Mouse (Mus musculus) frontal cortex, postnatal 25 days (tissue): ENCODE data around the gene Ppil3.

ENCODE experiments used
- DNase-seq, 2 experiments: peaks; one replicate each; pipeline ENCODE4 v3.0.0; 2022; ENCODE audit warnings: low spot score in 2 of 2

The Ppil3 gene

GRCm38 (mm10) chr1:58445143-58445722, at the start of gene Ppil3, which contains the start of gene Nif3l1:
Ppil3 (minus strand) TSS chr1:58445486.
Nif3l1 (plus strand) TSS chr1:58445151.
- peak; percentile 76 to 84 for DNase-seq

DNA sequence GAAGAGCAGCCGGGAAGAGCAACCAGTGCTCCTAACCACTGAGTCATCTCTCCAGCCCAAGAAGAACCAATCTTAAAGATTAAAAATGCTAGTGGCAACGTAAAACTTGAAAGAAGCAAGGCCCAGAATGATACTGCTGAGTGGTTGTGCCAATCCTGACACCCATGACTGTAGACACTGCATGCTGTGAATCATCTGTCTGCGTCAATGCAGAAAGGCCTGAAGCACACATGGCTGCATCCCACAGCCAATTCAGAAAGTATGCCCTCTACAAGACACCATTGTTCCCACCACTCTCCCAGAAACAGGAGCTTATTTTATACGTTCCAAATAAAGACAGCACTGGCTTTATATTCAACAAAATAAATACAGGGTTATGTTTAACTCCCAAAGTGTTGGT, 37.4 kb upstream of the Ppil3 start:
- DNase-seq = no peak

GRCm38 (mm10) chr1:58475662-58476061, 30.4 kb upstream of the Ppil3 start:
- DNase-seq = no peak

GRCm38 (mm10) chr1:58465561-58465960, 20.3 kb upstream of the Ppil3 start:
- no peak for DNase-seq

DNA sequence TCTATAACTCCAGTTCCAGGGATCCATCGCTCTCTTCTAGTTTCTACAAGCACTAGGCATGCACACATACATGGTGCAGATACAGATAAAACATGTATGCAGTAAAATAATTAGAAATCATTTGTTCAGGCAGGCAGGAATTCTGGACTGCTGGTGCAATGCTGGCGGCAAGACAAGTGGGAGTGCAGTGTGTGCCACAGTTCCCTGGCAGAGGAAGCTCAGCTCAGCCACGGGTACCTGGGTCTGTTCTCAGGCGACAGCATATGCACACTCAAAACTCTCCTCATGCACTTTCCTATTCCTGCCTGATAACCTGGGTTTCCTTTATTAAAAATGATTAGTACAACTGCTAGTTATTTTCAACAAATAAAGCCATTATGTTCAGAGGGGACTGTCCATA, 19.8 kb upstream of the Ppil3 start:
- no peak for DNase-seq

DNA sequence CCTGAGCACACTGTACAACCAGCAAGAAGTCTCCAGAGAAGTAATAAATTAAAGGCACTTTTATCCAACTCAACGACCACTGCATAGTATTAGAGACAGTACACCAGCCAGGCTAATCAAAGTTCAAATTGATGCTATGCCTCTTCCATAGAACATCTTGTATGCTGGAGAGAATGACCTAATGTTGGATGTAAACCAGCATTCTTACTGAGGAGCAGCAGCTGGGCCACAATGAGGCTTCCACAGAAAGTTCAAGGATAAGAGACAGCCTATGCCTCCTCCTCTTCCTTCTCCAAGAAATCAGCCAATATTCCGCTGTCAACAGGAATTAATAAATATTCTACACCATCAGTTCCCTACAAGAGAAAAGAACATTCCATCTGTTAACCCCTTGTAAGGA, 18.6 kb upstream of the Ppil3 start:
- DNase-seq = no peak

DNA sequence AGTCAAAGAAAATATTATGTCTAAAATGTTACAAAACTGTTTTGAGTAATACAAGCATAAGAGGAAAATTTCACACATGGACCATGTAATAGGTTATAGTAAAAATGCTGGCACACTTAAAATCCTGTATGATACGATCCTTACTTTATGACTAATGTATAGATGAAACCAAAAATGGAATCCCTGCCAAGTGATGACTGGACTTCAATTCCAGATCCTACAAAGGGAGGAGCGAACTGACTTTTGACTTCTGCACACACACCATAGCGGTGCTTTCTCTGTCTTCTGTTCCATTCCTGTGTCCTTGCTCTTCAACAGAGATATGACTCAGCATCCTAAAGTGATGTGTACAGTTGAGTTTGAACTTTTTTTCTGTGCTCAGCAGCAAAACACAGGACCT, 15.3 kb upstream of the Ppil3 start:
- no peak for DNase-seq

DNA sequence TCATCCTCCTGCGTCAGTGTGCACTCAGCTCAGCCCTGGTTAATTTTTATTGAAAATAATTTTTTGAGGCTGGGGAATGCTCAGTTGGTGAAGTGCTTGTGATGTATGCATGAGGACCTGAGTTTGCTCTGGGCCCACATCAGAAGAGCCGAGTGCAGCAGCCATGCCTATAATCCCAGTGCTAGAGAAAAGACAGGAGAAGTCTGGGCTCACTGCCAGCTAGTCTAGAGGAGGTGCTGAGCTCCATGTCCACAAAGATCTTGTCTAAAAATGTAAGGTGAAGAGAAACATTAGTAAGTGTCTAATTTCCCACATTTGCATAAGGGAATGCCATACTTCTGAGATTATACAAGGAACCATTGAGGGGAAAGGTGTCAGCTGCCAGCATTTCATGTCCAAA, 13.6 kb upstream of the Ppil3 start:
- DNase-seq = no peak

GRCm38 (mm10) chr1:58458175-58458574, 12.9 kb upstream of the Ppil3 start:
- DNase-seq = no peak

- DNase-seq = no peak
These were observed 9.0 kb upstream of the Ppil3 start for GRCm38 (mm10) chr1:58454316-58454715.

DNA sequence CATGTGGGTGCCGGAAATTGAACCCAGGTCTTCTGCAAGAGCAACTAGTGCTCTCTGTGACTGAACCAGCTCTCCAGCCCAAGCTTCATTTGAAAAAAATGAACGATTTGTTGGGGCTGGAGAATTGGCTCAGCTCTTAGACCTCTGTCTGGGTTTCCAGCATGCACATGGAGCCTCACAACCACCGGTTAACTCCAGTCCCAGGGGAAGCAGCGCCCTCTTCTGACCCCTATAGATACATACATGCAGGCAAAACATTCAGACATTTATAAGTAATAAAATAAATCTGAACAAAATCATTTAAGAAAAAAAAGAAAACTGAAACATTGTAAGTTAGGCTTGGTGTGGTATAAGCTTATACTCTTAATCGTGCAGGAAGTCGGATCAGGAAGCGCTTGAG, 3.1 kb upstream of the Ppil3 start:
- no peak for DNase-seq

DNA sequence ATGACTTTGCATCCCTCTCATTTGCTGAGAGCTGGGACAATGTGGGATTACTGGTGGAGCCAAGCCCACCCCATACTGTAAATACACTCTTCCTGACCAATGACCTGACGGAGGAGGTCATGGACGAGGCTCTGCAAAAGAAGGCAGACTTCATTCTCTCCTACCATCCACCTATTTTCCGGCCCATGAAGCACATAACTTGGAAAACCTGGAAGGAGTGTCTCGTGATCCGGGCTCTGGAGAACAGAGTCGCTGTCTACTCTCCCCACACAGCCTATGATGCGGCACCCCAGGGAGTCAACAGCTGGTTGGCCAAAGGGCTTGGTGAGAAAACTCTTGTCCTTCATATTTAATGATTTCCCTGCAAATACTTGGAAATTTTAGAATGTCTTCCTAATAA, 2.5 kb upstream of the Ppil3 start:
- DNase-seq = no peak

GRCm38 (mm10) chr1:58445861-58446260, 575 bp upstream of the Ppil3 start:
- no peak for DNase-seq

DNA sequence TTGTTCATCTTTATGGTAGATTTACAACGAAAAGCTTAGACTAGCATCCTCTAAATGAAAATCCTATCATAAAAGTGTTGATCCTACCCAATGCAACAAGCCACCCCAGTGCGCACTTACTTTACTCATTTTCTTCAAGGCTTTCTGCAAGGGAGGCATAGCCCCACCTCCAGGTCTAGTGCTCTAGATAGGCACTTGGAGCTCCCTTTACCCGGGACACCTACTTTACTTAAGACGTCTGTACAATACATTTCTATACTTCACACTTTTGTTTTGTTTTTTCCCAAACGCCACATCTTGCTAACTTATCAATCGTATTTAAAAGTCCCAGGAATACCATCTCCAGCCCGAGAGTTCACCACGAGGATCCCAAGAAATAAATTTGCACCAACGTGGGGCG, 595 bp downstream of the Ppil3 start:
- DNase-seq = no peak

- DNase-seq = no peak
These were observed 20.7 kb downstream of the Ppil3 start for GRCm38 (mm10) chr1:58424551-58424950.

DNA sequence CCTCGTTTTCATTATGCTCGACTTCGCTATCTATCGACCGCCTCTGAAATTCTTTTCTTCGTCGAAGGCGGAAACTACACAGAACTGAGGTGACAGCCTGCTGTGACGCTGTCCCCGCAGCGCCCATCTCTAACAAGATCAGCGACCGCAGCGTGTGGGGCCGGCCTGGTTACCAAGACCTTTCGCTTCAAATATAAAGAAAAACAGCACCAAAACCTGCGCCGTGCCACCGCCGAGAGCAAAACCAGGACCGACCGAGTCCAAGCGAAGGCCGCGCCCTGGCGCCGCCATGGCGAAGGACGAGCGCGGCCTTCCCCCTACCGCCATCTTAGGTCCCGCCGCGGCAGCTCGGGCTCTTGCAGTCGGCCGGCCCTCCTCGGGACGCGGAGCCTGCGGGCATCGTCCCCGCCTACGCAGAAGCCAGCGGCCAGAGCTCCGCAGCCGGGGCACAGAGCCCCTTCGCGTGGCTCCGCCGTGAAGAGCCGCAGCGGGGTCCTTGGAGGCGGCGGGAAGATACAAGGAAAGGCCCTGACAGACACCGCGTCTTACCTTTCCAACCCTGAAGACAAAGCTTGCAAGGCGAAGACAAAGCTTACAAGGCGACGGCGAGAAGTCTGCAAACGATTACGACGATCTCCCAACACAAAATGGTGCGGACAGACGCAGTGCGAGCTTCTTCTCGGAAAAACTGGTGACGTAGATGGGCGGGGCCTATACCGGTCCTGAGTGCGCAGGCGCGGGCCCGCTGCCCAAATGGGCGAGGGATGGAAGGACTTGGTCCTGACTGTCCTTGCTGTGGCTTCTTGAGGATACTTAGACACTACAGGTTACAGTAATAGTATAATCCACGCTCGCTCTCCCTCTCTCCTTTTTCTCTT, 21.7 kb downstream of the Ppil3 start, which contains the start of gene Clk1:
TSS of gene Clk1 (minus strand) at position 696 of the 878 bp plus-strand sequence.
- peak; percentile 93 to 95 for DNase-seq

GRCm38 (mm10) chr1:58422879-58423278, 22.4 kb downstream of the Ppil3 start:
- no peak for DNase-seq

DNA sequence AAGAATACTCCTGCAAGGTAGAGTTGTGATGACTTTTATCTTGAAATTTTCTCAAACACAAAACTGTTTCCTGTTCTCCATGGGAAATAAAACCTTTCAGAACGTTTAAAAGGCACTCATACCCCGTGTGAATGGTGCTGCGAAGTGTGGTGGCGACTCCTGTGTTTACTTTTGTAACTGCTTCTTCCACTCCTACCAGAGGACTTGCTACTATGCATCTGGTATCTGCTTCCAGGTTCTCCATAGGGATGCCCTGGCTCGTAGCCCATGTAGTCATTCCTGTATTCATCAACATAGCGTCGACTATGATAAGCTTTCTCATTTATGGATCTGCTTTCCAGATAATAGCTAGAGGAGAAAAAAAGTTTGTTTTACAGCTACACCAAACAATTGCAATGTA, 24.3 kb downstream of the Ppil3 start:
- no peak for DNase-seq

GRCm38 (mm10) chr1:58420032-58420431, 25.3 kb downstream of the Ppil3 start:
- no peak for DNase-seq

DNA sequence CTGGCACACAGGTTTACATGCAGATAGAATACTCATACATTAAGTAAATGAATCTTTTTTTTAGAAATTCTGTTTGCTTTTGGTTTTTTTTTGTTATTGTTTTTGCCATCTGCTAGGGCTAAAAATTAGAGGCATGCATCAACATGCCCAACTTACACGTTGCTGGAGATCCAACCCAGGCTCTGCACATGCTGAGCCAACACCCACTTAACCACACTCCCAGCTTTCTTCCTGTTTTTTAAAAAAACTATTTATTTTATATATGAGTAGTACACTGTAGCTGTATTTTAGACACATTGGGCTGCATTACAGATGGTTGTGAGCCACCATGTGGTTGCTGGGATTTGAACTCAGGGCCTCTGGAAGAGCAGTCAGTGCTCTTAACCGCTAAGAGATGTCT, 29.2 kb downstream of the Ppil3 start:
- DNase-seq = no peak

DNA sequence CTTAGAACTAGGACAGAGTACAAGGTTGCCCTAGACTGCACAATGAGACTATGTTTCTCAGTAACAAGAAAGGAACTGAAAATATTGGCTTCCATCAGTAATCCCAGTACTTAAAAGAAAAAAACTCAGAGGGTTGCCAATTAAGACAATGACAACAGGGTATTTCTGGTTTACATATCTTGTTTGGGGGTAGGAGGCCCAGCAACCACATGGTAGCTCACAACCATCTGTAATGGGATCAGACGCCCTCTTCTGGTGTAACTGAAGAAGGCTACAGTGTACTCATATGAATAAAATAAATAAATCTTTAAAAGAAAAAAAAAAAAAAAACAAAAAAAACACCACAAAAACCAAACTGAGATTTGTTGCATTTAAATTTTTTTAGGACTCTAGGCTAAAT, 29.8 kb downstream of the Ppil3 start:
- no peak for DNase-seq

DNA sequence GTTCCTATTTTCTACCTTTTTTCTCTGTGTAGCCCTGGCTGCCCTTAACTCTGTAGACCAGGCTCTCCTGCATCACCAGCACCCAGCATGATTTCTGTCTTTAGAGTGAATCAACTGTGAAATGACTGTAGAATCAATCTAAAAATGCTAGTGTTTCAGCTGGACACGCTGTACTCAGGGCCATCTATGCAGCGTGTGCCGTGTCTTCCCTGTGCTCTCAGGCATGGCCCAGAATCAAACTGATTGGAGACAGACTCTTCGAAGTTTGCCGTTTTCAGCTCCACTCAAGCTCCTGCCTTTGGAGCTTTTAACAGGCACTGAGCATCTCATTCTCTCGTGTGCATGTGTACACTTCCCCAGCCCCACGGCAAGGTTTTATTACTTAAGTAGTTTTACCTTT, 34.5 kb downstream of the Ppil3 start:
- DNase-seq = no peak

DNA sequence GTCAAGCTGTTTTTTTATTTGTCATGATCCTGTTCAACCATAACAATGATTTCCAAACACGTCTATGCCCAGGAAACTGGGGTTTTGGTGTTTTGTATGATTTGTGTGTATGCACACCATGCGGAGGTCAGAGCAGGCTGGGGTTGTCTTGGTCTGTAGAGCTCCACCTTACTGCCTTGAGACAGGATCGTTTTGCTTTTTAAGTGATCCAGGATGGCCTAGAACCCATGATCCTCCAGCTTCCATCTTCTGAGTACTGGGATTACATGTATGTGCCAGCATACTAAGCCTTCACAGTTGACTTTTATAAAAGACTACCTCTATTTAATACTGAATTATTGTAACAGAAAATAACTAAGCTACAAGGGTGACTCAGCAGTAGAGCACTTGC, 35.1 kb downstream of the Ppil3 start:
- DNase-seq = no peak
